Mouse (Mus musculus): Measurements from ENCODE around the gene Ldhd.

DNA sequence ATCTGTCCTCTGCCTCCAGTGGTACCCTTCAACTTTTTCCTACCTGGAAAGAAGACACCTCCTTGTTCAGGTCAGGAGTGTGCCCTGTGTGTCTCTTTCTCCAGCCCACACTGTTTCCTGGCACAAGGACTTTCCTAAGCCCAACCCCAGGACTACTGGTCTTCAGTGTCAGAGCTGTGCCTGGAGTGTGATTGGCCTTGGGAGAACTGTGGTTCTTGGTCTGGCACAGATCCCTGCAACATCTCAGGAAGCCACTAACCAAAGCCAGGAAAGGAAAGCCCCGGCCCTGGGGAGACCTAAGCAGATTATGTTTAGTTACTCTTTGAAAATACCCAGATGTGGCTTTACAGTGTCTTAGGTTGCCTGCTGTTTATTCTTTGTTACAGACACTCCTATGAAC lies 10.2 kb downstream of the Ldhd start:
- no peak for TF ChIP-seq CTCF (IDR thresholded peaks at IDR 0.05)
- no peak for TF ChIP-seq EP300 (IDR thresholded peaks at IDR 0.05)

All from lung, postnatal 0 days (tissue).